Mouse (Mus musculus): ENCODE measurements at regions not wholly inside any gene's neighbourhood (a gene's known extent, or its start where the extent isn't known, plus 50 kb on each side); places are given as distances from the start of the nearest gene placed in this dataset.

DNA sequence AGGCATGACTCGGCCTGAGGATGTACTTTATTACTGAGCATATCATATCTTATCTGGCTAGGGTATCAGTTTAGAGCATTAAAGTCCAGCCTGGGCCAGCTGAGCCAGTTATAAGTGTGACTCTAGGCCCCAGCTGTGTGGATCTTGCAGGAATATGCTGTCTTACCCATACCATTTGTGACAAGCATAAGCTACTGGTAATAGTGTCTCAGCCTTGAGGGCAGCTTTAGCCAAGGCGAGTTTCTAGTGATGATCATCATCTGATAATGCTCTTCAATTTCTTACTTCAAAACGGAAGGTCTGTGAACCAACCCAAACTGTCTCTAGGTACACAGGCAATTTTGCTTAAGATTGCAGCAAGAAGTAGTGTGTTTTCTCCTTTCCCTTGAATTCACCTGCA is 529.1 kb downstream of the Slc4a3 start:
- dilution Hi-C loops (cut with MboI; ENCODE audit: extremely low pct_ligation_motif_present, extremely low pct_unique_long_range_greater_than_20kb, low sequenced_read_pairs) = no loop called here
- H3K79me2 ChIP-seq (replicated peaks; ENCODE audit: control insufficient read depth, extremely low read depth, insufficient read depth, poor library complexity, severe bottlenecking) = no peaks in the 10 kb centered on the region
- TF ChIP-seq IRF4 (IDR thresholded peaks at IDR 0.05; ENCODE audit: low read depth, low read length) (no peak), MXI1 (IDR thresholded peaks at IDR 0.05; ENCODE audit: low read depth, low read length) (no peak), ZKSCAN1 (IDR thresholded peaks at IDR 0.05; ENCODE audit: borderline replicate concordance, low read depth, low read length) (no peak), ZMIZ1 (IDR thresholded peaks at IDR 0.05; ENCODE audit: low read depth, low read length) (no peak), ELF1 (IDR thresholded peaks at IDR 0.05; ENCODE audit: low read depth, low read length) (no peak), POLR2A (IDR thresholded peaks at IDR 0.05; ENCODE audit: low read depth, low read length) (no peak), POLR2AphosphoS2 (IDR thresholded peaks at IDR 0.05; ENCODE audit: low read depth, low read length) (no peak), SMC3 (IDR thresholded peaks at IDR 0.05; ENCODE audit: low read depth, low read length) (no peak)
- no peak for DNase-seq (ENCODE audit: extremely low read depth)
- no peaks in the 10 kb centered on the region for H3K36me3 ChIP-seq (replicated peaks in 1 of 2; ENCODE audit: control insufficient read depth in 1 of 2, insufficient read depth in 1 of 2, low read length in 1 of 2)
- no peaks in the 10 kb centered on the region for H3K9me3 ChIP-seq (replicated peaks; ENCODE audit: low read length)
- no peak overlapping the region for H3K4me3 ChIP-seq (replicated peaks in 1 of 3; ENCODE audit: low read depth in 2 of 3, low read length in 2 of 3, poor library complexity in 1 of 3)
- peaks cover 0 to 2% of the 10 kb centered on the region in 2 experiments; a peak in 1 of 4 replicates for H3K4me1 ChIP-seq (ENCODE audit: control insufficient read depth in 1 of 2, insufficient read depth in 2 of 2)
- H3K27me3 ChIP-seq (replicated peaks) = no peaks in the 10 kb centered on the region
- no peak overlapping the region for H3K9ac ChIP-seq (ENCODE audit: insufficient read depth, low read depth)
- in situ Hi-C loops (cut with MboI; ENCODE audit: low pct_ligation_motif_present, low pct_unique_long_range_greater_than_20kb, low sequenced_read_pairs) = no loop called here
- H3K27ac ChIP-seq (ENCODE audit: insufficient read depth, low read depth) = no peak overlapping the region
- no peak overlapping the region for H3K4me2 ChIP-seq (ENCODE audit: insufficient read depth, low read depth, poor library complexity, severe bottlenecking)

DNA sequence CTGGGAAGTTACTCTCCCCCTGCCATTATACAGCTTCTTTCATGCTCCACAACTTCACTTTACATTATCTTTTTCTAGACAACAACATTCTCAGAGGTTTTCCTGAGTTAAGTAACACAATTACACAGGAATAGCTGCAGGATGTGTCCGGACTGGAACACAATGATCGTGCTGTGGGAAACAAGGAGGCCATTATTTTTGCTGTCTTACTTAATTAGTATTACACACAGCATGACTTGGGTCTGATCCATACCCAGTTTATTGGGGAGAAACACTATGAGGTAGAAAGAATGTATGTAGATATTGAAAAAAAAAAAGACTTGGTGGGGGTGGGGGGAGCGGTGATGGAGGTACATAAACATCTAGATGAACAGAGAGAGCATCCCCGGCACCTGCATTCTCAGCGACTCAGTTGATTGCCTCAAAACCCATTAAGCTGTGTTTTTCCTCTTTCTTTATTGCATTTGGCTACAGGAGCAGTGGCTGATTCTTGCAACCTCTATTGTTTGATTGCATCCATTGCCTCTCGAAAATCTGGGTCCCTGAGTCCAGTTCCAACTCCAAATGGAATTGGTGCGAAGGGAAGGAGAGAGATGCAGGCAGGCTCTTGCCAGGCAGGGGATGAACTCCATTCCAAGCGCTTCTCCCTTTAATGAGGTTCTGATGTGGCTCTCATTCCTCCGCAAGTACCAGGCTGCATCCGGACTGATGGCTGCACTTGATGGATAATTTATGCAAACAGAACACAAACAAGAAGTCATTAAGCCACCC is 529.8 kb downstream of the Slc4a3 start:
- Histone ChIP-seq H3K4me1 (ENCODE audit: control insufficient read depth in 1 of 2, insufficient read depth in 2 of 2) (peaks cover 0 to 2% of the 10 kb centered on the region in 2 experiments; a peak in 1 of 4 replicates), H3K36me3 (replicated peaks in 1 of 2; ENCODE audit: control insufficient read depth in 1 of 2, insufficient read depth in 1 of 2, low read length in 1 of 2) (no peaks in the 10 kb centered on the region), H3K27me3 (replicated peaks) (no peaks in the 10 kb centered on the region), H3K27ac (ENCODE audit: insufficient read depth, low read depth) (no peak overlapping the region), H3K4me3 (replicated peaks in 1 of 3; ENCODE audit: low read depth in 2 of 3, low read length in 2 of 3, poor library complexity in 1 of 3) (no peak overlapping the region), H3K9me3 (replicated peaks; ENCODE audit: low read length) (no peaks in the 10 kb centered on the region), H3K79me2 (replicated peaks; ENCODE audit: control insufficient read depth, extremely low read depth, insufficient read depth, poor library complexity, severe bottlenecking) (no peaks in the 10 kb centered on the region), H3K4me2 (ENCODE audit: insufficient read depth, low read depth, poor library complexity, severe bottlenecking) (no peak overlapping the region), H3K9ac (ENCODE audit: insufficient read depth, low read depth) (no peak overlapping the region)
- in situ Hi-C loops (cut with MboI; ENCODE audit: low pct_ligation_motif_present, low pct_unique_long_range_greater_than_20kb, low sequenced_read_pairs) (no loop called here), dilution Hi-C loops (cut with MboI; ENCODE audit: extremely low pct_ligation_motif_present, extremely low pct_unique_long_range_greater_than_20kb, low sequenced_read_pairs) (no loop called here)
- TF ChIP-seq EP300 (IDR thresholded peaks at IDR 0.05; ENCODE audit: low read length) (no peak), MAX (IDR thresholded peaks at IDR 0.05; ENCODE audit: low read length) (no peak), MXI1 (IDR thresholded peaks at IDR 0.05; ENCODE audit: low read depth, low read length) (no peak), MAFK (IDR thresholded peaks at IDR 0.05; ENCODE audit: insufficient replicate concordance, low read length) (no peak), KAT2A (IDR thresholded peaks at IDR 0.05; ENCODE audit: insufficient replicate concordance, low read length) (no peak), BHLHE40 (IDR thresholded peaks at IDR 0.05; ENCODE audit: low read depth, low read length) (no peak), ETS1 (conservative IDR thresholded peaks at IDR 0.05; ENCODE audit: low read depth, low read length) (no peak), CHD2 (IDR thresholded peaks at IDR 0.05; ENCODE audit: low read length) (no peak), USF1 (IDR thresholded peaks at IDR 0.05; ENCODE audit: low read depth, low read length) (no peak), JUND (conservative IDR thresholded peaks at IDR 0.05; ENCODE audit: low read depth, low read length) (no peak), E2F4 (IDR thresholded peaks at IDR 0.05; ENCODE audit: insufficient replicate concordance, low read depth, low read length) (no peak), TCF12 (IDR thresholded peaks at IDR 0.05; ENCODE audit: low read depth, low read length) (no peak), RCOR1 (conservative IDR thresholded peaks at IDR 0.05; ENCODE audit: low read depth, low read length) (no peak)
- no peak for DNase-seq (ENCODE audit: extremely low read depth)

Data from CH12.LX (cell line).